Mouse (Mus musculus) 3134 (cell line): Measurements from ENCODE around the gene Glis1.

Experiments used
- DNase-seq: peaks from one replicate; pipeline ENCODE4 v3.0.0-alpha.2; 2011; ENCODE audit warnings: low spot score; ENCODE audit not compliant: insufficient read length; ENCODE audit errors: extremely low read depth

Gene Glis1

GRCm38 (mm10) chr4:107514981-107515380, 80.6 kb downstream of the Glis1 start:
- DNase-seq, result no peak

- no peak for DNase-seq
Observed at GRCm38 (mm10) chr4:107515626-107516025, 81.2 kb downstream of the Glis1 start.

- DNase-seq, result no peak
Observed at GRCm38 (mm10) chr4:107518766-107519165, 84.4 kb downstream of the Glis1 start.

GRCm38 (mm10) chr4:107520071-107520470, 85.7 kb downstream of the Glis1 start:
- no peak for DNase-seq

- no peak for DNase-seq
Observed at GRCm38 (mm10) chr4:107520816-107521215, 86.4 kb downstream of the Glis1 start.

- no peak for DNase-seq
Observed at GRCm38 (mm10) chr4:107523607-107524151, 89.3 kb downstream of the Glis1 start.

- DNase-seq, result no peak
Observed at GRCm38 (mm10) chr4:107535126-107535525, 100.7 kb downstream of the Glis1 start.

- DNase-seq, result no peak
Observed at GRCm38 (mm10) chr4:107538116-107538515, 103.7 kb downstream of the Glis1 start.

- DNase-seq, result no peak
Observed at GRCm38 (mm10) chr4:107538561-107538960, 104.2 kb downstream of the Glis1 start.

GRCm38 (mm10) chr4:107539021-107539420, 104.6 kb downstream of the Glis1 start:
- no peak for DNase-seq

GRCm38 (mm10) chr4:107541821-107542220, 107.4 kb downstream of the Glis1 start:
- DNase-seq, result no peak

GRCm38 (mm10) chr4:107544843-107545242, 110.5 kb downstream of the Glis1 start:
- DNase-seq, result no peak

- no peak for DNase-seq
Observed at GRCm38 (mm10) chr4:107545726-107546125, 111.3 kb downstream of the Glis1 start.

GRCm38 (mm10) chr4:107546525-107546924, 112.1 kb downstream of the Glis1 start:
- no peak for DNase-seq

- no peak for DNase-seq
Observed at GRCm38 (mm10) chr4:107550096-107550495, 115.7 kb downstream of the Glis1 start.

GRCm38 (mm10) chr4:107550546-107550945, 116.2 kb downstream of the Glis1 start:
- DNase-seq, result no peak

- no peak for DNase-seq
Observed at GRCm38 (mm10) chr4:107552696-107553095, 118.3 kb downstream of the Glis1 start.

- DNase-seq, result peak; percentile 72
Observed at GRCm38 (mm10) chr4:107553774-107554173, 119.4 kb downstream of the Glis1 start.

GRCm38 (mm10) chr4:107558801-107559200, 124.4 kb downstream of the Glis1 start:
- no peak for DNase-seq

GRCm38 (mm10) chr4:107561056-107561455, 126.7 kb downstream of the Glis1 start:
- DNase-seq, result no peak

- no peak for DNase-seq
Observed at GRCm38 (mm10) chr4:107568159-107568558, 133.8 kb downstream of the Glis1 start.

- DNase-seq, result no peak
Observed at GRCm38 (mm10) chr4:107568881-107569443, 134.6 kb downstream of the Glis1 start.
